Mouse (Mus musculus): ENCODE measurements around the gene Slc16a3.

The Slc16a3 gene

GRCm38 (mm10) chr11:120945926-120946325 is 2.4 kb upstream of the Slc16a3 start:
- in situ Hi-C loops (cut with MboI, MseI) = loop anchor here in 1 of 2 experiments (10.0 kb wide), 1 partner anchor 571 kb away; the partner anchor contains the start of gene Faap100

- in situ Hi-C loops (cut with MboI, MseI) = loop anchor here in 1 of 2 experiments (10.0 kb wide), 1 partner anchor 574 kb away; the partner anchor contains the start of gene Faap100
Observed at GRCm38 (mm10) chr11:120948861-120949851, 876 bp downstream of the Slc16a3 start.

- in situ Hi-C loops (cut with MboI, MseI) = loop anchor here (10.0 kb wide), 2 partner anchors 355 to 575 kb away; partner anchors contain the start of genes Alyref (in 1 of the 2), Anapc11 (in 1 of the 2) and Faap100 (in 1 of the 2)
Observed at GRCm38 (mm10) chr11:120949863-120950262, 1.6 kb downstream of the Slc16a3 start.

GRCm38 (mm10) chr11:120950281-120951202 is 2.3 kb downstream of the Slc16a3 start:
- in situ Hi-C loops (cut with MboI, MseI) = loop anchor here in 1 of 2 experiments (10.0 kb wide), 1 partner anchor 356 kb away; the partner anchor contains the start of genes Alyref and Anapc11

- in situ Hi-C loops (cut with MboI, MseI) = loop anchor here in 1 of 2 experiments (10.0 kb wide), 1 partner anchor 356 kb away; the partner anchor contains the start of genes Alyref and Anapc11
Observed at GRCm38 (mm10) chr11:120951237-120951636, 3.0 kb downstream of the Slc16a3 start.

- in situ Hi-C loops (cut with MboI, MseI) = loop anchor here in 1 of 2 experiments (10.0 kb wide), 1 partner anchor 357 kb away; the partner anchor contains the start of genes Alyref and Anapc11
Observed at GRCm38 (mm10) chr11:120951731-120952730, 3.8 kb downstream of the Slc16a3 start.

- in situ Hi-C loops (cut with MboI, MseI) = loop anchor here in 1 of 2 experiments (10.0 kb wide), 1 partner anchor 360 kb away; the partner anchor contains the start of genes Alyref and Anapc11
Observed at GRCm38 (mm10) chr11:120954936-120955335, 6.7 kb downstream of the Slc16a3 start.

GRCm38 (mm10) chr11:120955701-120956100 is 7.4 kb downstream of the Slc16a3 start:
- in situ Hi-C loops (cut with MboI, MseI) = loop anchor here in 1 of 2 experiments (10.0 kb wide), 1 partner anchor 361 kb away; the partner anchor contains the start of genes Alyref and Anapc11

GRCm38 (mm10) chr11:120957052-120957451 is 8.8 kb downstream of the Slc16a3 start:
- in situ Hi-C loops (cut with MboI, MseI) = loop anchor here in 1 of 2 experiments (10.0 kb wide), 1 partner anchor 362 kb away; the partner anchor contains the start of genes Alyref and Anapc11

- in situ Hi-C loops (cut with MboI, MseI) = loop anchor here in 1 of 2 experiments (10.0 kb wide), 1 partner anchor 363 kb away; the partner anchor contains the start of genes Alyref and Anapc11
Observed at GRCm38 (mm10) chr11:120957731-120958257, 9.5 kb downstream of the Slc16a3 start.

- in situ Hi-C loops (cut with MboI, MseI) = loop anchor here in 1 of 2 experiments (10.0 kb wide), 1 partner anchor 364 kb away; the partner anchor contains the start of genes Alyref and Anapc11
Observed at GRCm38 (mm10) chr11:120959066-120959465, 10.8 kb downstream of the Slc16a3 start.

GRCm38 (mm10) chr11:120959564-120959963 is 11.3 kb downstream of the Slc16a3 start:
- in situ Hi-C loops (cut with MboI, MseI) = loop anchor here in 1 of 2 experiments (10.0 kb wide), 1 partner anchor 365 kb away; the partner anchor contains the start of genes Alyref and Anapc11

GRCm38 (mm10) chr11:120960248-120960647 is 12.0 kb downstream of the Slc16a3 start:
- in situ Hi-C loops (cut with MboI, MseI) = no loop called here

- in situ Hi-C loops (cut with MboI, MseI) = no loop called here
Observed at GRCm38 (mm10) chr11:120961594-120961993, 13.3 kb downstream of the Slc16a3 start.

GRCm38 (mm10) chr11:120962050-120962771 is 13.9 kb downstream of the Slc16a3 start:
- in situ Hi-C loops (cut with MboI, MseI) = no loop called here

GRCm38 (mm10) chr11:120962909-120963308 is 14.6 kb downstream of the Slc16a3 start:
- in situ Hi-C loops (cut with MboI, MseI) = no loop called here

GRCm38 (mm10) chr11:120964195-120965157 is 16.2 kb downstream of the Slc16a3 start:
- in situ Hi-C loops (cut with MboI, MseI) = no loop called here

Data from T-helper 17 cell (primary cell).